Mouse (Mus musculus) liver, postnatal 0 days (tissue): ENCODE measurements around the gene Tm7sf3. TPM values are rescaled to one million over a fixed set of nuclear protein-coding genes. Genes with fewer than 3 reads are reported as not detected.

Experiments
- ATAC-seq: fragments of 200-750 bp; cut with Nextera tagmentation; 2 replicates; pipeline ENCODE4 v1.8.0; 2017; ENCODE audit warnings: mild to moderate bottlenecking, moderate library complexity
- DNase-seq: peaks from one replicate; pipeline ENCODE4 v3.0.0-alpha.2; 2016
- H3K27ac ChIP-seq: fragments of 300-500 bp; sonication (generic); 2 replicates; pipeline ENCODE4 v1.5.1; 2014; ENCODE audit warnings: antibody characterized with exemption, moderate library complexity, mild to moderate bottlenecking, low read depth
- H3K27me3 ChIP-seq: fragments of 300-500 bp; sonication (generic); 2 replicates; pipeline ENCODE4 v1.6.1; 2014; ENCODE audit warnings: low read length, control low read depth, mixed read lengths; ENCODE audit not compliant: insufficient read depth
- H3K36me3 ChIP-seq: fragments of 300-500 bp; sonication (generic); replicated peaks from 2 replicates; pipeline ENCODE4 v1.6.1; 2014; ENCODE audit warnings: mild to moderate bottlenecking, control low read depth, low read length, moderate library complexity, mixed read lengths; ENCODE audit not compliant: insufficient read depth
- H3K4me1 ChIP-seq: fragments of 300-500 bp; sonication (generic); 2 replicates; pipeline ENCODE4 v1.6.1; 2014; ENCODE audit warnings: antibody characterized with exemption, mild to moderate bottlenecking, control low read depth; ENCODE audit not compliant: insufficient read depth
- H3K4me2 ChIP-seq: fragments of 300-500 bp; sonication (generic); 2 replicates; pipeline ENCODE4 v1.6.1; 2014; ENCODE audit warnings: low read depth, mild to moderate bottlenecking, low read length, moderate library complexity, mixed read lengths
- H3K4me3 ChIP-seq: fragments of 300-500 bp; sonication (generic); 2 replicates; pipeline ENCODE4 v1.5.1; 2014; ENCODE audit warnings: low read depth, low read length
- H3K9ac ChIP-seq: fragments of 300-500 bp; sonication (generic); replicated peaks from 2 replicates; pipeline ENCODE4 v1.6.1; 2014; ENCODE audit warnings: mild to moderate bottlenecking, moderate library complexity
- H3K9me3 ChIP-seq: fragments of 300-500 bp; sonication (generic); 2 replicates; pipeline ENCODE4 v1.6.1; 2016; ENCODE audit warnings: mild to moderate bottlenecking, control low read depth, low read length, mixed read lengths
- CTCF ChIP-seq: sonication (generic); IDR thresholded peaks from 2 replicates; pipeline ENCODE4 v1.5.1; 2016; ENCODE audit warnings: antibody characterized with exemption, low read depth
- EP300 ChIP-seq: IDR thresholded peaks from 2 replicates; pipeline ENCODE4 v1.6.1; 2016; ENCODE audit warnings: antibody characterized with exemption, low read depth, mild to moderate bottlenecking
- WGBS: fragments of 180-500 bp; shearing (Covaris S2); extraction: QIAGEN DNeasy Blood & Tissue Kit; methylation state at CpG from one replicate; pipeline ENCODE4 v1.1.7; 2014; ENCODE audit not compliant: insufficient replicate concordance; 5-methylcytosine and 5-hydroxymethylcytosine counted together
- polyA plus RNA-seq: library from polyadenylated mRNA; unstranded; fragments of >200 nt; fragmentation: Nextera tagmentation; extraction: Ambion mirVana; gene quantifications from 2 replicates; pipeline ENCODE4 v1.2.1, GENCODE M21; 2015

Gene Tm7sf3
- polyA plus RNA-seq, 1 experiment from 2014 or later = 21.2 TPM

GRCm38 (mm10) chr6:146641621-146642210, 908 bp downstream of the Tm7sf3 start:
- H3K9ac ChIP-seq = peak overlapping the region; percentile 50
- no peaks in the 10 kb centered on the region for H3K9me3 ChIP-seq
- H3K4me3 ChIP-seq = peak overlapping the region; percentile 90
- TF ChIP-seq EP300 (no peak), CTCF (no peak)
- peak overlapping the region; percentile 94 for H3K27ac ChIP-seq
- peaks cover 28% of the 10 kb centered on the region for H3K4me1 ChIP-seq
- 51% methylated on average over 11 of the region's 11 CpGs for WGBS
- DNase-seq (no peak), ATAC-seq (no peak)
- no peaks in the 10 kb centered on the region for H3K36me3 ChIP-seq
- peak overlapping the region; percentile 98 for H3K4me2 ChIP-seq
- no peaks in the 10 kb centered on the region for H3K27me3 ChIP-seq

DNA sequence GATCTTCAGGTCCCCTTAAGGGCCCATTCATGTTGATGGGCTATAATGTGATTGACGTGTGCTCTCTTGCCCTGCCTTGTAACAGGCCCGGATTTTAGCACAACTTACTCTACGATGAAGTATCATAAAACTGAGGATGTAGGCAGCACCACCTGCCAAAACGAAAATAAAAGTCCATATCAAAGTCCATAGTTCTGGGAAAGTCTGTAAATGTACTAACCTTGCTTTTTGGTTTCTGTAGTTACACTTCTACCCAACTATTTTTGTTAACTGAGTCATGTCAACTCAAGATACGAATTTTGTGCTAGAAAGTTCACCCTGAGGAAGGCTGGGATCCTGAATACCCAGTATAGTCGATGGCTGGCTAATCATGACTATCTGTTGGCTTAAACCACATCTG, 1.6 kb downstream of the Tm7sf3 start:
- Histone ChIP-seq H3K27me3 (no peaks in the 10 kb centered on the region), H3K4me2 (no peak overlapping the region), H3K36me3 (no peaks in the 10 kb centered on the region), H3K9ac (no peak overlapping the region), H3K9me3 (no peaks in the 10 kb centered on the region), H3K4me1 (peaks cover 28% of the 10 kb centered on the region), H3K27ac (peak overlapping the region; percentile 94), H3K4me3 (no peak overlapping the region)
- TF ChIP-seq EP300 (no peak), CTCF (no peak)
- 52% methylated on average over 6 of the region's 6 CpGs for WGBS
- DNase-seq (no peak), ATAC-seq (no peak)

DNA sequence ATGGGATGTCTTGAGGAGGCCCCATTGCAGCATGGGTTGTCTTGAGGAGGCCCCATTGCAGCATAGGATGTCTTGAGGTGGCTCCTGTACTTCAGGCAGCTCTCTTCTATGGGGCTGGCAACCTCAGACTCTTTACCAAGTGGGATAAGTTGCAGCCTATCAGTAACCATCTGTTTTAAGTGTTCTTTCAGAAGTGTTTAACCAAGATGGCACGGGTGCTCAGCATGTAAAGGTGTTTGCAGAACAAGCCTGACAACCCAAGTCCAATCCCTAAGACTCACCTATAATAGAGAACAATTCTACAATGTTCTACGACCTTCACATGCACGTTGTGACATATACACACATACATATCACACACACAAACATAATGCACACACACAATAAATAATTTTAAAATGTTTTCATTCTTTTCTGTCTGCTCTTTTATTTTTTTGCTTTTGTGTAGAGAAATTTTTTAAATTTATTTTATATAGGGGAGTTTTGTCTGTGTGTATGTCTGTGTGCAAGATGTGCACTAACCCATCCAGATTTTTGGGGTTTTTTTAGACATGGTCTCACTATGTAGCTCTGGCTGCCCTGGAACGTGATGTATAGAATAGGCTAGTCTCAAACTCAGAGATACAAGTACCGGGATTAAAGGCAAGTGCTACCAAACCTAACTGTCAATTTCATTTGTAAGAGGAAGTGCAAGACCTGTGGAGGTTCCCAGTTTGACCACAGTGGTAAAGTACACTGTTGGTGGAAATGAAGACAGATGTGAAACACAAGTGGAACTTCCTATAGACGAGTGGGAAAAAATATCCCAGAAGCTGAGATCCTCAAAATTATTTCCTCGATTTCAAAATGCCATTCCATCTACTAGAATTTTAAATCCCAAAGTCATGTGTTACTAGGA, 2.3 kb downstream of the Tm7sf3 start:
- no peaks in the 10 kb centered on the region for H3K36me3 ChIP-seq
- H3K4me2 ChIP-seq = no peak overlapping the region
- H3K27ac ChIP-seq = peak overlapping the region; percentile 94; the same call in 1 of the 2 replicates
- no peak for TF ChIP-seq CTCF
- no peaks in the 10 kb centered on the region for H3K27me3 ChIP-seq
- ATAC-seq (no peak), DNase-seq (no peak)
- H3K9ac ChIP-seq = no peak overlapping the region
- H3K9me3 ChIP-seq = no peaks in the 10 kb centered on the region
- H3K4me3 ChIP-seq = no peak overlapping the region
- H3K4me1 ChIP-seq = peaks cover 28% of the 10 kb centered on the region
- WGBS = 55% methylated on average over 7 of the region's 7 CpGs

DNA sequence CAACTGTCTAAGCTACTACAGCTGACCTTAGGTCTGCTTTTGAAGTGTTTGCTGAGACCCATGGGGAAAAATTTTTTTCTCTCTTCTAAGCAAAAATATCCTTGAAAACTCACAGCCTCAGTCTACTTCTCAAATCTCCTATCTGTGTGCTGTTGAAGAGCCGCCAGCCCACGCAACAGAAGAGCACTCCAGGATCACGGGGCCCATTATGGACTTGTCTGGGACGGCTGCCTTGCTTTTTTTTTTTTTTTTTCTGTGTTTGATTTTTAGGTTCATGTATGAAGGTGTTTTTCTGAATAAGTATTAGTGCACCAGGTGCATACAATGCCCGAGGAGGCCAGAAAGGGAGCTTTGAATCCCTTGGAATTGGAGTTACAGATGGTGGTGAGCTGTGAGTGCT, 6.1 kb downstream of the Tm7sf3 start:
- Histone ChIP-seq H3K27me3 (no peaks in the 10 kb centered on the region), H3K9me3 (no peaks in the 10 kb centered on the region), H3K9ac (no peak overlapping the region), H3K27ac (no peak overlapping the region), H3K4me2 (no peak overlapping the region), H3K36me3 (no peaks in the 10 kb centered on the region), H3K4me1 (peaks cover 35% of the 10 kb centered on the region), H3K4me3 (no peak overlapping the region)
- TF ChIP-seq EP300 (no peak), CTCF (no peak)
- 82% methylated on average over 5 of the region's 5 CpGs for WGBS
- DNase-seq = no peak
- no peak for ATAC-seq

DNA sequence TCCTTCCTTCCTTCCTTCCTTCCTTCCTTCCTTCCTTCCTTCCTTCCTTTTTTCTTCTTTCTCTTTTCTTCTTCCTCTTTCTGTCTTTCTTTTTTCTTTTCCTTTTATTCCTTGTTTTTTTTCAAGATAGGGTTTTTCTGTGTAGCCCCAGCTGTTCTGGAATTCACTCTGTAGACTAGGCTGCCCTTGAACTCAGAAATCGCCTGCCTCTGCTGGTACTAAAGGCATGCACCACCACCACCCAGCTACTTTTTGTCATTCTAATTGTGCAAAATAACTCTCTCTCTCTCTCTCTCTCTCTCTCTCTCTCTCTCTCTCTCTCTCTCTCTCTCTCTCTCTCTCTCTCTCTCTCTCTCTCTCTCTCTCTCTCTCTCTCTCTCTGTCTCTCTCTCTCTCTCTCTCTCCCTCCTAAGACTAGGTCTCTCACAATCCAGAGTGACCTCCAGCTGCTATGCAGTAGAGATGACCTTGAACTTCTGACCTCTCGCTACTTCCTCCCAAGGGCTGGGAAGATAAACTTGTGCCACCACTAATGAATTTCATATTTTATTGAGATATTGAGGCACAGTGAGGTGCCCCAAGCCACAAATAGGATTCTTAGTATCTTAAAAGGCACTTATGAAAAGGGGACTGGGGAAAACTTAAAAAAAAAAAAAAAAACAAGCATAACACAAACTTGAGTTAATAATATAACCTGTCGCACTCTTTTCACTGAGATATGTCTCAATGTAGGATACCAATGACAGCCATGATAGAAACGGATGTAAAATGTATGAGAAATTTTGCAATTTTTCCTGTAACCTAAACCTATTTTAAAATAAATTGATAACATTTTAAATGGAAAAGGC, 7.6 kb downstream of the Tm7sf3 start:
- peaks cover 37% of the 10 kb centered on the region for H3K4me1 ChIP-seq
- no peaks in the 10 kb centered on the region for H3K36me3 ChIP-seq
- peak overlapping the region; percentile 86 for H3K27ac ChIP-seq
- TF ChIP-seq CTCF (no peak), EP300 (no peak)
- no peaks in the 10 kb centered on the region for H3K27me3 ChIP-seq
- H3K4me2 ChIP-seq = peak overlapping the region; percentile 85
- DNase-seq (no peak), ATAC-seq (no peak)
- 57% methylated on average over 4 of the region's 4 CpGs for WGBS
- H3K9me3 ChIP-seq = no peaks in the 10 kb centered on the region
- H3K9ac ChIP-seq = peak overlapping the region; percentile 74
- peak overlapping the region; percentile 70; the same call in 1 of the 2 replicates for H3K4me3 ChIP-seq
